Mouse (Mus musculus) cortical plate, adult 2 months (tissue): Measurements from ENCODE around the gene Tmem245.

Source experiments
- CTCF ChIP-seq: fragments of 200-500 bp; IDR thresholded peaks from 2 replicates; pipeline ENCODE4 v1.5.1; 2011; ENCODE audit warnings: mild to moderate bottlenecking, control low read depth, low read length; ENCODE audit not compliant: insufficient read depth; ENCODE audit errors: extremely low read depth
- POLR2A ChIP-seq: fragments of 200-500 bp; IDR thresholded peaks from 2 replicates; pipeline ENCODE4 v1.6.1; 2011; ENCODE audit warnings: mild to moderate bottlenecking, low read length, control low read depth; ENCODE audit not compliant: insufficient read depth; ENCODE audit errors: extremely low read depth

DNA sequence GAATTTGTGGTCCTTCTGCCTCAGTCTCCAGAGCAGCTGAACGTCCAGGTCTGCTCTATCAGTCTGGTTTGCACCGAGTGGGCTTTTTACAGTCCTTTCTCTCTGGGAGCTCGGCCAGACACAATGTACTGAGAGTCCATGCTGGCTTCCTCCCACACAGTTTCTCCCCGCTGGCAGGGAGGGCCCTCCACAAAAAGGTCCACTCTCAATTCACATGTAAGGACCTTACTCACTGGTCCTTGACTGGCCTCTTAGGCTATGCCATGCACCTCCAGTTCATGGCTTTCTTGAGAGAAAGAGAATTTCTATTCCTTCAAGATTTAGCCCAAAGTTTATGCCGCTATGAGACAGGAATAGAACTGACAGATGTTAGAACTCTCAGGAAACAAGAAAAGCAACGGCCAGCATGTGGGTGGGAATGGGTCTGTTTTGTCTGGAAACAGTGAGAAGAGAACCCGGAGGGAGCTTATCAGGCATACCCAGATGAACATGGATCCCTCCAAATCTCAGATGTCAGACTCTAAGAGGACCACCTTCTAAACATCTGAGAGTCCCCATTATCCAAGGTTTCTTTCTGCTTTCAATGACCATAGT lies 18.4 kb upstream of the Tmem245 start:
- TF ChIP-seq POLR2A = no peak
- TF ChIP-seq CTCF = no peak
